Comparison of ENCODE assay signal across 21 mouse cellular contexts in genomic region chr17:75202314-75202713, GRCm38 (mm10).
"Had no signal": no experiment of that assay in that cellular context is flagged by ENCODE, and none has a peak within 500 bp of the region (broad histone marks: within the 10 kb centered on the region; RNA-seq: fewer than 3 reads in every experiment).

No protein-coding gene starts in this region.

- ATAC-seq: midbrain, embryonic 13.5 days had no signal

- H3K4me1 ChIP-seq: midbrain, embryonic 13.5 days; neural tube, embryonic 12.5 days; neural tube, embryonic 15.5 days had no signal

- H3K27me3 ChIP-seq: kidney, embryonic 15.5 days; limb, embryonic 13.5 days; liver, embryonic 13.5 days; midbrain, embryonic 13.5 days; neural tube, embryonic 12.5 days; neural tube, embryonic 15.5 days had no signal

- DNase-seq: kidney, adult 11 months; kidney, adult 8-10 months; kidney, postnatal 14 days; kidney, postnatal 4 days; left cerebral cortex, postnatal 4 days; liver, embryonic 13.5 days; lung, adult 2 months; right cerebral cortex, adult 18-20 months; right cerebral cortex, postnatal 14 days; right cerebral cortex, postnatal 4 days; thymus, adult 2 months; thymus, postnatal 14 days; thymus, postnatal 4 days had no signal

- H3K4me2 ChIP-seq: kidney, embryonic 15.5 days; limb, embryonic 13.5 days; liver, embryonic 13.5 days; midbrain, embryonic 13.5 days; neural tube, embryonic 12.5 days; neural tube, embryonic 15.5 days had no signal

- H3K9me3 ChIP-seq: kidney, embryonic 15.5 days; limb, embryonic 13.5 days; liver, embryonic 13.5 days; midbrain, embryonic 10.5 days; midbrain, embryonic 13.5 days; neural tube, embryonic 12.5 days; neural tube, embryonic 15.5 days had no signal

- H3K9ac ChIP-seq: kidney, embryonic 15.5 days; limb, embryonic 13.5 days; liver, embryonic 13.5 days; midbrain, embryonic 13.5 days; neural tube, embryonic 12.5 days; neural tube, embryonic 15.5 days had no signal

- H3K36me3 ChIP-seq: liver, embryonic 13.5 days; midbrain, embryonic 10.5 days; midbrain, embryonic 13.5 days; neural tube, embryonic 12.5 days; neural tube, embryonic 15.5 days had no signal

- H3K4me3 ChIP-seq: kidney, embryonic 15.5 days; limb, embryonic 13.5 days; liver, embryonic 13.5 days; midbrain, embryonic 10.5 days; midbrain, embryonic 13.5 days; neural tube, embryonic 12.5 days; neural tube, embryonic 15.5 days had no signal

- H3K27ac ChIP-seq: kidney, embryonic 15.5 days; limb, embryonic 13.5 days; liver, embryonic 13.5 days; macrophage; midbrain, embryonic 10.5 days; midbrain, embryonic 13.5 days; neural tube, embryonic 12.5 days; neural tube, embryonic 15.5 days; stomach, postnatal 0 days had no signal
